Mouse (Mus musculus): ENCODE data around the gene Dhx37. TPM values are rescaled to one million over a fixed set of nuclear protein-coding genes. Genes with fewer than 3 reads are reported as not detected.
"Not testable (repeated sequence)": the region's sequence is repeated elsewhere in the genome, so short reads cannot be mapped to it uniquely, and the experiment has no call there.

Dhx37 gene
- polyA plus RNA-seq, 1 experiment from 2014 or later: 16.5 TPM

DNA sequence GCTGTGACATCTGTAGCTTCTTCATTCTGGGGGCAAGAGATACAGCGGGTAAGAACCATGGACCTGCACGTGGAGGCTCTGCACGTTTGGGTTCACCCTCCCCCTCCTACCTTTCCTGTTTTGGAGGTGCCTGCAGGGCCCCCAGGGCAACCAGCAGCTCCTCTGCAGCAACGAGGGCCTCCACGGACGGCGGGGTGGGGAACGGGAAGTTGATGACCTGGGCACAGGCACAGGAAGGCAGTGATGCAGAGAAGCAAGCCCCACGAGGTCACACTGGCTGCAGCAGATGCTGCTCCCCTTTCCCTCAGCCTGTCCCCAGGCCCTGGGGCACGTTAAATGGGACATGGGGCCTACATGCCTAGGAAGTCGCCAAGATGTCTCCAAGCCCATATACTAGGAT lies 14.8 kb downstream of the Dhx37 start:
- Histone ChIP-seq H3K36me3 (replicated peaks) (peaks cover 98% of the 10 kb centered on the region), H3K27me3 (no peaks in the 10 kb centered on the region), H3K4me1 (no peaks in the 10 kb centered on the region), H3K9me3 (no peaks in the 10 kb centered on the region), H3K4me2 (no peak overlapping the region), H3K9ac (no peak overlapping the region), H3K4me3 (replicated peaks) (no peak overlapping the region), H3K27ac (no peak overlapping the region)
- no peak for ATAC-seq (ENCODE audit: low FRiP score)
- 84% methylated on average over 11 of the region's 11 CpGs for WGBS

DNA sequence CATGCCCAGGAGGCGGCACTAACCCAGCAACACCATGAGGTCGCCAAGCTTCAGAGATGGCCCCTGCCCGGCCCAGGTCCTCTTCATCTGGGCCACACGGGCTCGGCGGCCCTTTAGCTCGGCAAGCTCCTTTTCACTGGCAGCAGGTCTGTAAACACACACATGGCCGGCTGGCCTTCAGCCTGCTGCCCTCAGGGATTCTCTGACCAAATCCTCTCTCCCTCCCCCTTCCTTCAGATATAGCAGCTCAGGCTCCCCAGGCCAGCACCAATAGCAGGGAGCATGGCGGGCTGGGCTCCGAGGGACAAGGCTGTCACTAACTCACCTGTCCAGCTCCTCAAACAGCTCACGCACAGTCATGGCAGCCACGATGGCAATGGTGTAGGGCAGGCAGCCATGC lies 15.3 kb downstream of the Dhx37 start:
- no peaks in the 10 kb centered on the region for H3K4me1 ChIP-seq
- 94% methylated on average over 12 of the region's 12 CpGs for WGBS
- no peak overlapping the region for H3K27ac ChIP-seq
- no peaks in the 10 kb centered on the region for H3K27me3 ChIP-seq
- ATAC-seq (ENCODE audit: low FRiP score): no peak
- no peak overlapping the region for H3K9ac ChIP-seq
- no peaks in the 10 kb centered on the region for H3K9me3 ChIP-seq
- no peak overlapping the region for H3K4me2 ChIP-seq
- peaks cover 98% of the 10 kb centered on the region for H3K36me3 ChIP-seq (replicated peaks)
- no peak overlapping the region for H3K4me3 ChIP-seq (replicated peaks)

DNA sequence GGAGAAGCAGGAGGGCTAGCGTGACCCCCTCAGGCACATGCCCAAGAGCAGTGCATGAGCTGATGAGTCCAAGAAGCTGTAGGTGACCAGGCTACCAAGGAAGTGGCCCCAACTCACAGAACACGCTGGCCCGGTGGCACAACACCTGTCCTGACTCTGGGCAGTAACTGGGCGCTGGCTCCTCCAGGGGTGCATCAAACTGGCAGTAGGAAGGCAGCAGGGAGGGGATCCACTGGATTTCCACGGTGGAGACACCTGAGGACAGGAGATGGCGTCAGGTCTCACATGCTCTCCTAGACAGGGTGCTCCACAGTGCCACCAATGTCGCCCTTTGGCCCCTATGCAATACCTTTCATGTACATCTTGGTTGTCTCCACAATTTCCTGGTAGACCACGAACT lies 17.7 kb downstream of the Dhx37 start:
- H3K36me3 ChIP-seq (replicated peaks): peaks cover 78% of the 10 kb centered on the region
- H3K4me2 ChIP-seq: no peak overlapping the region
- no peaks in the 10 kb centered on the region for H3K4me1 ChIP-seq
- H3K9me3 ChIP-seq: no peaks in the 10 kb centered on the region
- no peak overlapping the region for H3K4me3 ChIP-seq (replicated peaks)
- no peak for ATAC-seq (ENCODE audit: low FRiP score)
- H3K27ac ChIP-seq: no peak overlapping the region
- H3K9ac ChIP-seq: no peak overlapping the region
- H3K27me3 ChIP-seq: no peaks in the 10 kb centered on the region
- WGBS: 91% methylated on average over 8 of the region's 8 CpGs

DNA sequence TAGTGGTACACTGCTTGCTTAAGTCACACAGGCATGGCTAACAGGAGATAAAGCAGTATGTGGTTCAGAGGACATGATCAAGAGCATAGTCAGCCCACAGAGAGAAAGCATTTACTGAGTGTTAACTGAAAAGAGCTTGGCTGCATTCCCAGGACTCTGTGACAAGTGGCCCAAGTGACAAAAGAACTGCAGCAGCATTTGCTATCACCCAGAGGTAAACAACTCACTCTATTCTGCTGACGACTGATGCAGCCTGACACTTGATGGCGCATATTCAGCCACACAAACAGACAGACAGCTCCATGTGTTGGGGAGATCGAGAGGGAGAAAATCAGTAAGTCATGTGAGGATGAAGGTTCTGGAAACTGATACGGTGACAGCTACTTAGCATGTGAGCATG lies 20.2 kb downstream of the Dhx37 start:
- Histone ChIP-seq H3K9ac (no peak overlapping the region), H3K4me1 (peaks cover 4% of the 10 kb centered on the region), H3K27me3 (no peaks in the 10 kb centered on the region), H3K36me3 (replicated peaks) (peaks cover 55% of the 10 kb centered on the region), H3K4me3 (replicated peaks) (no peak overlapping the region), H3K27ac (no peak overlapping the region), H3K4me2 (no peak overlapping the region), H3K9me3 (no peaks in the 10 kb centered on the region)
- ATAC-seq (ENCODE audit: low FRiP score): no peak
- WGBS: 68% methylated on average over 4 of the region's 4 CpGs

DNA sequence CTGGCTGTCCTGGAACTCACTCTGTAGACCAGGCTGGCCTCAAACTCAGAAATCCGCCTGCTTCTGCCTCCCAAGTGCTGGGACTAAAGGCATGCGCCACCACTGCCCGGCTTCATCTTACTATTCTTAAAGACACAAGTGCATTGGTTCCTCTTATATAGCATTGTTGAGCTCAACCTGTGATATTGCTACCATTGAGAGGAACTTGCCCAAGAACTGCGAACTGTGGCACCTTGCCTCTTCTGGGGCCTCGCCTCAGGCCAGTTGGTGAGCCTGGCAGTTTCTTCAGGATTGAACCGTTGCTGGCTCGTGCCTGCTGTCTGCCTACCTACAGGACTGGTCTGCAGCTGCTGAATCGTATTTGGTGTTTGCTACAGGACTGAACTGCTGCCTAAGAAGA lies 21.4 kb downstream of the Dhx37 start:
- not testable (repeated sequence) for H3K27ac ChIP-seq; H3K9me3 ChIP-seq; H3K27me3 ChIP-seq; H3K4me3 ChIP-seq (replicated peaks); H3K4me1 ChIP-seq; H3K4me2 ChIP-seq; H3K9ac ChIP-seq; ATAC-seq (ENCODE audit: low FRiP score)
- peaks cover 43% of the 10 kb centered on the region for H3K36me3 ChIP-seq (replicated peaks)
- 88% methylated on average over 8 of the region's 8 CpGs for WGBS

DNA sequence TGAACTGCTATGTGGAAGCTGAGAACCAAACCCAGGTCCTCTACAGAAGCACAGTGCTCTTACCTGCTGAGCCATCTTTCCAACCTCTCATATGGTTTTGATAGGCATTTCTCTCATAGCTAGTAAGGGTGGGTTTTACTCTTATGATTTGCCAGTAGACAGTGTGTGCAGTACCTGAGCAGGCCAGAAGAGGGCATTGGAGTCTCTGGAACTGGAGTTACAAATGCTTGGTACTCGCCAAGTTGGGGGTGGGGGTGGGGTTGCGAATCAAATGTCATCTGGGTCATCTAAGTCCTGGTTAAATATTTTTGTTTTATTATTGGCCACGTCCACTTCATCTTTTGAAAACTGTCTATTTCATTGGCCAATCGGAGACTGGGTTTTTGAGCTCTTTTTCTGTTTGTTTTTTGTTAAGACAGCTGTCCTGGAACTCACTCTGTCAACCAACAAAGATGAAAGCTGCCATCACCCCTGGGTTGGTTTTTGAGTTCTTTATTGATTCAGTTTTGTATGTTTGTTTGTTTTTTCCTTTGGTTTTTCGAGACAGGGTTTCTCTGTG lies 21.9 kb downstream of the Dhx37 start:
- no peaks in the 10 kb centered on the region for H3K27me3 ChIP-seq
- 60% methylated on average over 5 of the region's 5 CpGs for WGBS
- no peak for ATAC-seq (ENCODE audit: low FRiP score)

DNA sequence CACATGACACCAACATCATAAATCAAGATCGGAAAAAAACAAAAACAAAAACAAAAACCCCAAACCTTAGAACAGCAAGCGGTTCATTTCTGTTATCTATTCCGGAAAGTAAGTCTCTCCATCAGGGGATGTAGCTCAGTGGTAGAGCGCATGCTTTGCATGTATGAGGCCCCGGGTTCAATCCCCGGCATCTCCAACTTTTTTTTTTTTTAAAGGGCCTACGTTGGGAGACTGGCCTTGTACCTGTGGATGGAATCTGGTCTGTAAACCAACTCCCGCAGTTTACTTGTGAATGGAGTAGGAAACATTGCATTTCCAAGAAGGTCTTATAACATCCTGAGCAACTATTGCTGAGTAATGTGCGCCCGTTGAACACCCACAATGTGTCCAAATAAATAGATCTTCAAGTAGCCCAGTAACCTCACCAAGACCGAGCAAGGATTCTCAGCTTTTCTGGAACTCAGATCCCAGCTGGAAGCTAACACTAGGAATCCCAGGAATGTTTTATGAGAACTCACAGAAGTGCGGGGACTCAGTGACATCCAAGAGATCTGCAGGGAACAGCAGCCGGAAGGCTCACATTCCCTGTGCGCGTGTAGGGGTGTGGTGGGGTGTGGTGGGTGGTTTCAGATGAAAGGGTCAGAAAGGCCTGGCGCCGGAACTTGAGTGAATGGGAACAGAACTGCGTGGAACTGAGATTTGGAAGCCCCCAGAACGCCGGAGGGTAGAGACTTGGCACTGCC lies 24.4 kb downstream of the Dhx37 start:
- Histone ChIP-seq H3K9me3 (no peaks in the 10 kb centered on the region), H3K9ac (no peak overlapping the region), H3K36me3 (replicated peaks) (peaks cover 13% of the 10 kb centered on the region), H3K4me1 (peaks cover 14% of the 10 kb centered on the region), H3K4me2 (peak overlapping the region; percentile 38), H3K4me3 (replicated peaks) (peak overlapping the region; percentile 26), H3K27me3 (no peaks in the 10 kb centered on the region), H3K27ac (no peak overlapping the region)
- 0 out of 2 replicates have a peak, but pooled peaks have one; percentile 31 for ATAC-seq (ENCODE audit: low FRiP score)
- WGBS: 9% methylated on average over 20 of the region's 20 CpGs

More for the DNA sequence above, 21.9 kb downstream of the Dhx37 start:
- H3K36me3 ChIP-seq (replicated peaks): peaks cover 38% of the 10 kb centered on the region
- no peak overlapping the region for H3K9ac ChIP-seq
- H3K9me3 ChIP-seq: no peaks in the 10 kb centered on the region
- H3K4me3 ChIP-seq (replicated peaks): no peak overlapping the region
- H3K27ac ChIP-seq: no peak overlapping the region
- H3K4me2 ChIP-seq: no peak overlapping the region
- H3K4me1 ChIP-seq: peaks cover 9% of the 10 kb centered on the region

DNA sequence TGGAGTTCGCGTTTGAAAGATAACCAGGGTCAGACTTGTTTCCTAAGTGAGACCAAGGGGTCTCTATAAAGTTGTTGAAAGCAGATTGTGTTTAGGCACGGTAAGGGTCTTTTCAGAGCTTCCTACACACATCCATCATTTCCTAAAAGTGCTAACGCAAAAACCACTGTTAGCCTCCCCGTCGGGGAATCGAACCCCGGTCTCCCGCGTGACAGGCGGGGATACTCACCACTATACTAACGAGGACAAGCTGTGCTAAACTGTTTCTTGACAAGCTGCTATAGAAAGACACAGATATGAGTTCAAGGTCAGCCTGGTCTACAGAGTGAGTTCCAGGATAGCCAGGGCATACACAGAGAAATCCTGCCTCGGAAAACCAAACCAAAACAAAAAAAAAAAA lies 25.1 kb downstream of the Dhx37 start:
- Histone ChIP-seq H3K9me3 (no peaks in the 10 kb centered on the region), H3K36me3 (replicated peaks) (peaks cover 7% of the 10 kb centered on the region), H3K4me2 (peak overlapping the region; percentile 38), H3K4me1 (peaks cover 14% of the 10 kb centered on the region), H3K9ac (no peak overlapping the region), H3K27ac (0 out of 2 replicates have a peak overlapping the region, but pooled peaks have one; percentile 38), H3K27me3 (no peaks in the 10 kb centered on the region), H3K4me3 (replicated peaks) (peak overlapping the region; percentile 26)
- under 1% methylated on average over 13 of the region's 13 CpGs for WGBS
- peak; percentile 28 for ATAC-seq (ENCODE audit: low FRiP score)

DNA sequence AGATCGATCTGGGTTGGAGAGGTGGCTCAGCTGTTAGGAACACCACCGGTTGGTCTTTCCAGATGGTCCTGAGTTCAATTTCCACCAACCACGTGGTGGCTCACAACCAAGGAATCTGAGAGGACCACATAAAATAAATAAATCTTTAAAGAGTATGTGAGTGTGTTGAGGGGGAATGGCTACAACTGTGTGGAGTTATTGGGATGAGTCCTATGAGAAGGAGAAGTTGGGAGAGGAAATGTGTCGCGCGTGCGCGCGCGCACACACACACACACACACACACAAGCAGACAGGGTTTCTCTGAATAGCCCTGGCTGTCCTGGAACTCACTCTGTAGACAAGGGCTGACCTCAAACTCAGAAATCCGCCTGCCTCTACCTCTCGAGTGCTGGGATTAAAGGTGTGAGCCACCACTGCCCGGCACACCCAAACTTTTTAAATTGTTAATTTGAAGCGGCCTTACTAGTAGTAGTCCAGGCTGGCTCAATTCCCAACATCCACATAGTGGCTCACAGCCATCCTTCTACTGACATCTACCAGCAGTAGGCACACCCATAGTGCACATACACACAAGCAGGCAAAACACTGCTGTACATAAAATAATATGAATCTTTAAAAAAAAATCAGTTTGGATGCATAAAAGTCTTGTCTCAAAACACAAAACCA lies 25.9 kb downstream of the Dhx37 start:
- no peak overlapping the region for H3K27ac ChIP-seq
- no peak for ATAC-seq (ENCODE audit: low FRiP score)
- H3K27me3 ChIP-seq: no peaks in the 10 kb centered on the region
- H3K4me2 ChIP-seq: peak overlapping the region; percentile 27
- H3K4me3 ChIP-seq (replicated peaks): peak overlapping the region; percentile 26; the same call in 1 of the 2 replicates
- no peak overlapping the region for H3K9ac ChIP-seq
- no peaks in the 10 kb centered on the region for H3K9me3 ChIP-seq
- peaks cover 14% of the 10 kb centered on the region for H3K4me1 ChIP-seq
- no peaks in the 10 kb centered on the region for H3K36me3 ChIP-seq (replicated peaks)
- WGBS: 66% methylated on average over 14 of the region's 14 CpGs

DNA sequence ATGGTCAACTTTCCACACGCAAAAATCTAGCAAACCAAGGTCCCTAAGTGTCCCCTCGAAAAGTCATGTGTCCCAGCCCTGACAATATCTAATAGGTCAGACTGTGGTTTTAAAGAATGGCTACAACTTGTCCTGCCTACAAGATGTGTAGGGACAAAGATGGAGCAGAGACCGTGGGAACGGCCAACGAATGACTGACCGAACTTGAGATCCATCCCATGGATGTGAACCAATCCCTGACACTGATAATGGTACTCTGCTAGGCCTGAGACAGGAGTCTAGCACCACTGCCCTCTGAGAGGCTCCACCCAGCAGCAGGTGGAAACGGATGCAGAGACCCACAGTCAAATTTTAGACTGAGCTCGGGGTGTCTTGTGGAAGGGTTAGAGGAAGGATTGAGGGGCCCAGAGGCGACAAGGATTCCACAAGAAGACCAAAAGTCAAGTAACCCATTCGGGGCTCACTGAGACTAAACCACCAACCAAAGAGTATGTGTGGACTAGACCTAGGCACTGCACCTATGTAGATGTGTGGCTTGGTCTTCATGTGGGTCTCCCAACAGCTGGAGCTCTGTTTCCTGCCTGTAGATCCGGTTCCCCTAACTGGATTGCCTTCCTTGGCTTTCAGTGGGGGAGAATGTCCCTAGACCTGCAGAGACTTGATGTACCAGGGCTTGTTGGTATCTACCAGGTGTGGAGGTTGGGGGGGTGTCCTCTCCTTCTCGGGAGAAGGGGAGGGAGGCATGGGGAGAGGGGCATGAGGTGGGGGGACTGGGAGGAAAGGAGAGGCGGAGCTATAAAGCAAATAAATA lies 26.7 kb downstream of the Dhx37 start:
- 59% methylated on average over 13 of the region's 13 CpGs for WGBS
- peak overlapping the region; percentile 86 for H3K27ac ChIP-seq

DNA sequence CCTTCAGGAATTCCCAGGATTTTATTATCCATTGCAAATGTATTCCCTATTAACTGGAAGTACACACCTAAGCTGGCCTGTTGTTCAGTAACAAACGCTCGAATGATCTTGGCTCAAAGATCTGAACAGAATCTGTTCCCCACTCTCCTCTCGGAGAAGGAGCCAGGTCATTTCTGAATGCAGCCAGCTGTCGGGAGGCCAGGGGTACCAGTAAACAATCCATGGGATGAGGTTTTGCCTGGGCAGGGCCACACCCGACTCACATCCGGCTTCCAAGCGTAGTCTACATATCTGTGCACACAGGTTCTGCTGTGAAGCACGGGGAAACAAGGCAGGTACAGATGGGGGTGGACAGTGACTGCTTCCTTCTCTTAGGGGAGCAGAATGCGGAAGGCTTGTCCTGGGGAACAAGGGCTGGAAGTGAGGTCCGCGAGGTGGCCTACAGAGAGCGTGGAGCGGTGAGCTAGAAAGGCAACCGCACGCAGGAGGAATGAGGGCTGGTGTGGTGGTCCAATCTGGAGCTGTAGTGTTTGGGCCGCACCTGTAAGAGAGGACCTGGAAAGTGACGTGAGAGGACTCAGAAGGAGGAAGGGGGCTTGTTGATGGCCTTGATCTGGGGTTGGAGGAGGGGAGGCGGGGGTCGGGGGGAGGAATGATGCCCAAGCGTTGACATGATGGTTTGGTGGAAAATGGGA lies 27.5 kb downstream of the Dhx37 start:
- Histone ChIP-seq H3K9me3 (no peaks in the 10 kb centered on the region), H3K4me1 (peaks cover 14% of the 10 kb centered on the region), H3K9ac (peak overlapping the region; percentile 65), H3K36me3 (replicated peaks) (no peaks in the 10 kb centered on the region), H3K27me3 (no peaks in the 10 kb centered on the region), H3K4me3 (replicated peaks) (peak overlapping the region; percentile 50), H3K27ac (peak overlapping the region; percentile 86), H3K4me2 (peak overlapping the region; percentile 70)
- peak; percentile 6; the same call in 1 of the 2 replicates for ATAC-seq (ENCODE audit: low FRiP score)
- WGBS: under 1% methylated on average over 20 of the region's 20 CpGs

More for the DNA sequence above, 26.7 kb downstream of the Dhx37 start:
- Histone ChIP-seq H3K4me1 (peaks cover 14% of the 10 kb centered on the region), H3K27me3 (no peaks in the 10 kb centered on the region), H3K9me3 (no peaks in the 10 kb centered on the region), H3K36me3 (replicated peaks) (no peaks in the 10 kb centered on the region), H3K9ac (peak overlapping the region; percentile 65), H3K4me3 (replicated peaks) (peak overlapping the region; percentile 50), H3K4me2 (peak overlapping the region; percentile 70)
- ATAC-seq (ENCODE audit: low FRiP score): no peak

Data from forebrain, embryonic 12.5 days (tissue).